Mouse (Mus musculus) midbrain, embryonic 10.5 days (tissue): ENCODE measurements at regions not wholly inside any gene's neighbourhood (a gene's known extent, or its start where the extent isn't known, plus 50 kb on each side); places are given as distances from the start of the nearest gene placed in this dataset.

Source experiments
- DNase-seq: peaks from one replicate; pipeline ENCODE4 v3.0.0-alpha.2; 2017; ENCODE audit warnings: low spot score
- H3K27ac ChIP-seq: fragments of 300-500 bp; sonication (generic); replicated peaks from 2 replicates; pipeline ENCODE4 v1.5.1; 2016; ENCODE audit warnings: mild to moderate bottlenecking
- H3K27me3 ChIP-seq: fragments of 300-500 bp; sonication (generic); 2 replicates; pipeline ENCODE4 v1.6.1; 2016; ENCODE audit warnings: low read depth, mild to moderate bottlenecking; ENCODE audit not compliant: poor library complexity, severe bottlenecking
- H3K36me3 ChIP-seq: fragments of 300-500 bp; sonication (generic); 2 replicates; pipeline ENCODE4 v1.6.1; 2016; ENCODE audit warnings: mild to moderate bottlenecking, moderate library complexity
- H3K4me1 ChIP-seq: fragments of 300-500 bp; sonication (generic); 2 replicates; pipeline ENCODE4 v1.6.1; 2016
- H3K4me3 ChIP-seq: fragments of 300-500 bp; sonication (generic); 2 replicates; pipeline ENCODE4 v1.5.1; 2016; ENCODE audit warnings: mild to moderate bottlenecking, moderate library complexity
- H3K9me3 ChIP-seq: fragments of 300-500 bp; sonication (generic); replicated peaks from 2 replicates; pipeline ENCODE4 v1.6.1; 2016; ENCODE audit warnings: mild to moderate bottlenecking
- WGBS: fragments of 180-500 bp; shearing (Covaris S2); methylation state at CpG from one replicate; pipeline ENCODE4 v1.1.7; 2016; 5-methylcytosine and 5-hydroxymethylcytosine counted together

GRCm38 (mm10) chr17:84129204-84129603 is 58.5 kb downstream of the Zfp36l2 start:
- Histone ChIP-seq H3K4me1 (peaks cover 9% of the 10 kb centered on the region), H3K27me3 (no peaks in the 10 kb centered on the region), H3K27ac (no peak overlapping the region), H3K4me3 (no peak overlapping the region), H3K9me3 (0 out of 2 replicates have a peak, but pooled peaks cover 5% of the 10 kb centered on the region), H3K36me3 (no peaks in the 10 kb centered on the region)
- WGBS = 83% methylated on average over 13 of the region's 13 CpGs
- no peak for DNase-seq

- Histone ChIP-seq H3K27me3 (no peaks in the 10 kb centered on the region), H3K4me3 (no peak overlapping the region), H3K27ac (no peak overlapping the region), H3K4me1 (peaks cover 7% of the 10 kb centered on the region; the same call in 1 of the 2 replicates), H3K9me3 (0 out of 2 replicates have a peak, but pooled peaks cover 5% of the 10 kb centered on the region), H3K36me3 (no peaks in the 10 kb centered on the region)
- DNase-seq = no peak
- 81% methylated on average over 5 of the region's 5 CpGs for WGBS
Measured at GRCm38 (mm10) chr17:84128262-84128661, 59.5 kb downstream of the Zfp36l2 start.

DNA sequence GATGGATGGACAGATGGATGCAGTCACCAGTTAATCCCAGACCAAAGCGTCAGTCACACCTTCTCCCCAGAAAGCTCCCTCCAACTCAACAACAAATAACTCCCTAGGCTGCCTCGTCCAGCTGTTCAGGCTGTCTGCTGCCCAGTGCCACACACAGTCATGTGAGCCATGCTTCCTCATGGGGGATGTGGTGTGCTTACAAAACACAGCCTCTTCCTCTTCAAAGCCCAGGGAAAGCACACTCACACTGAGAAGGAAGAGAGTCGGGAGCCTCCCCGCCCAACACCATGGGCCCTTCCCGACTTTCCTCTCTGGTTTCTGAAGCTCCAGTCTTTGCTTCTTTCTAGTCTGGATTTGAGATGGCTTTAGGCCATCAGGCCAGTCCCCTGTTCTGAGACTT is 61.6 kb downstream of the Zfp36l2 start:
- no peak for DNase-seq
- 0 out of 2 replicates have a peak overlapping the region, but pooled peaks have one; percentile 13 for H3K27ac ChIP-seq
- H3K4me3 ChIP-seq = no peak overlapping the region
- H3K4me1 ChIP-seq = peaks cover 7% of the 10 kb centered on the region; the same call in 1 of the 2 replicates
- H3K9me3 ChIP-seq = 0 out of 2 replicates have a peak, but pooled peaks cover 5% of the 10 kb centered on the region
- H3K36me3 ChIP-seq = no peaks in the 10 kb centered on the region
- WGBS = 74% methylated on average over 5 of the region's 5 CpGs
- no peaks in the 10 kb centered on the region for H3K27me3 ChIP-seq

DNA sequence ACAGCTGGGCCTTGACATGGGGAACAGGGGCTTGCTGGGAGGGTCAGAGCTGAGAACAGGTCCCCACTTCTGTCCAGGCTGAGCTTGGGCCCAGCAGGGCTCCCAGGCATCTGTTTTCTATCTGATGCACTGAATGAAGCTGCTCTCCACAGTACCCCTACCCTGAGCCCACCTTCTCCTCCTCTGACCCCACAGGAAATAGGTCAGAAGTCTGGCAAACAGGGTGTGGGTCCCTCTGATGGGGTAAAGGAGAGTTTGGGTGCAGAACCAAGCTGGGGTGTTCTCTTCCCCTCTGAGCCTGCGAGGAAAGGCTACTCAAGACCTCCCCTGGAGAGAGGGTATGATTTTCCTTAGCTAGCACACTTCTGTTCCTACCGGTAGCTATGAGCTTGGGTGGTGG is 64.6 kb downstream of the Zfp36l2 start:
- Histone ChIP-seq H3K4me3 (no peak overlapping the region), H3K27me3 (no peaks in the 10 kb centered on the region), H3K4me1 (peaks cover 25% of the 10 kb centered on the region), H3K27ac (peak overlapping the region; percentile 35; the same call in 1 of the 2 replicates), H3K9me3 (0 out of 2 replicates have a peak, but pooled peaks cover 5% of the 10 kb centered on the region), H3K36me3 (no peaks in the 10 kb centered on the region)
- no peak for DNase-seq
- 83% methylated on average over 2 of the region's 2 CpGs for WGBS

- WGBS = 83% methylated on average over 6 of the region's 6 CpGs
- no peaks in the 10 kb centered on the region for H3K27me3 ChIP-seq
- H3K36me3 ChIP-seq = no peaks in the 10 kb centered on the region
- H3K9me3 ChIP-seq = 0 out of 2 replicates have a peak, but pooled peaks cover 5% of the 10 kb centered on the region
- DNase-seq = no peak
- peak overlapping the region; percentile 35; the same call in 1 of the 2 replicates for H3K27ac ChIP-seq
- no peak overlapping the region for H3K4me3 ChIP-seq
- H3K4me1 ChIP-seq = peaks cover 30% of the 10 kb centered on the region
Measured at GRCm38 (mm10) chr17:84122486-84123131, 65.1 kb downstream of the Zfp36l2 start.

DNA sequence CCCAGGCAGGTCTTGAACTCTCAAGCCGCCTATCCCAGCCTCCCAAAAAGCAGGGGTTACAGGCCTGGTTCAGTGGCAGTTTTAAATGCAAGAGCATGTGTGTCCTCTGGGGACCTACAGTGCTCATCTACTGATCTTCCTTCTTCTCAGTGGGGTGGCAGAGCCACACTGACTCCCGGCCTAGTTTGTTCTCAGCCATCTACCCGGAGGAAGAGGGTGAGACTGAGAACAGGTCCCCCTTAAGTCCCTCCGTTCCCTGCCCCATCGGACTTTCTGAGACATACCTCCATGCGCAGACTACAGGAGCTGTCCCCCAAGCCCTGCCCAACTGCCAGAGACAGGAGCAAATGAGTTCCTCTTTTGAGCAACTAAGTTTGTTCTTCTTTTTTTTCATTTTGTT is 66.5 kb downstream of the Zfp36l2 start:
- no peak for DNase-seq
- H3K27me3 ChIP-seq = no peaks in the 10 kb centered on the region

DNA sequence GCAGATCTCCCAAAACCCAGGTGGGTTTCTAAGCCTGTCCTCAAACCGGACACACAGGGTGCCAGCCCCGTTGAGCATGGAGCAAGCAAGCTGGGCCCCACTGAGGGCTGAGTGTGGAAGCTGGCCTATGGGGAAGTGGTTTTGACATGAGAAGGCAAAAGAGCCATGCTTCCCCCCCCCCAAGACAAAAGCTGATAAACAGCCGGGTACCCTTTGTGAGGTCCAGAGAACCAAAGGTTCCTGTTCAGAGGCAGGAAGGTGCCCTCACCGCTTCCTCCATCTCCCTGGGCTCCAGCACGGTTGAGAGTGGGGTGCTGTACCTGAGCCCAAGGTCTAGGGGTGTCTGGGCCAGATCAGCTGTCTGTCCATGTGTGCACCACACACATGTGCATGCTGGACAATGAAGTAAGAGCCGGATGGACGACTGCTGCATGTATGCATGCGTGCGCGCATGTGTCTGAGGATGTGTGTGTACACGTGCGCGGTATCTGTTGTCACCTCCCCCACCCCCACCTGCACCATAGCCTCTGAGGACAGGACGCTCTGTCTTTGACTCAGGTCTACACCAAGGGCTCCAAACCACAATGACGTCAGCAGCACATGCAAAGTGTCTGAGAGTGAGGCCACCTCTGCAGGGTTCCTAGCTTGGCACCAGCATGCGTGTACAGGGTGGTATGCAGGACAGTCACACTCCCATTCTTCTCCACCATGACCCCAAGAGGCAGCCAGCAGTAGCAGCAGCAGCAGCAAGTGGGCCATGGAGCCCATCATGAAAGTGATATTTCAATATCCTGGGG is 68.3 kb downstream of the Zfp36l2 start:
- Histone ChIP-seq H3K4me1 (peaks cover 28% of the 10 kb centered on the region), H3K4me3 (no peak overlapping the region), H3K9me3 (no peaks in the 10 kb centered on the region), H3K36me3 (no peaks in the 10 kb centered on the region), H3K27me3 (peaks cover 5% of the 10 kb centered on the region; the same call in 1 of the 2 replicates), H3K27ac (0 out of 2 replicates have a peak overlapping the region, but pooled peaks have one; percentile 49)
- 92% methylated on average over 16 of the region's 16 CpGs for WGBS
- no peak for DNase-seq

More for the DNA sequence above, 66.5 kb downstream of the Zfp36l2 start:
- 65% methylated on average over 6 of the region's 6 CpGs for WGBS
- Histone ChIP-seq H3K4me3 (no peak overlapping the region), H3K9me3 (no peaks in the 10 kb centered on the region), H3K36me3 (no peaks in the 10 kb centered on the region), H3K27ac (no peak overlapping the region), H3K4me1 (peaks cover 27% of the 10 kb centered on the region)

DNA sequence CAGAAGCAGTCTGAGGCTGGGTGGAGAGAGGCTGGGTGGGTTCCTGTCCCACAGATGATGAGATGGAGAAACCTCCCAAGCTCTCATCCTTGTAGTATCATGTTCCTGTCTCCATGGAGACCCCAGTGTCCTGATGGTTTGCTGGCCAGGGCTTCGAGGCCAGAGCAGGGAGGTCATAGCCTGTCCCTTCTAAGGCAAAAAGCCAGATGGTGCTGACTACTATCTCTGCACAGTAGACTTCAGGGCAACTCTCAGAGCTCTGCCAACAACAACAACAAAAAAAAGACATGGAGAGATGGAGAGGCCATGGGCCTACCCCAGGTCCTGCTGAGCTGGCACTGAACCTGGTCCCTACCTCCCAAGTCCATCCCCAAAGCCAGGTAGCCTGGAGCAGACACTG is 69.0 kb downstream of the Zfp36l2 start:
- DNase-seq = no peak
- 62% methylated on average over 1 of the region's 1 CpGs for WGBS
- H3K27me3 ChIP-seq = peaks cover 5% of the 10 kb centered on the region; the same call in 1 of the 2 replicates
- no peak overlapping the region for H3K4me3 ChIP-seq
- H3K4me1 ChIP-seq = peaks cover 35% of the 10 kb centered on the region
- peak overlapping the region; percentile 49; the same call in 1 of the 2 replicates for H3K27ac ChIP-seq
- H3K36me3 ChIP-seq = no peaks in the 10 kb centered on the region
- no peaks in the 10 kb centered on the region for H3K9me3 ChIP-seq

DNA sequence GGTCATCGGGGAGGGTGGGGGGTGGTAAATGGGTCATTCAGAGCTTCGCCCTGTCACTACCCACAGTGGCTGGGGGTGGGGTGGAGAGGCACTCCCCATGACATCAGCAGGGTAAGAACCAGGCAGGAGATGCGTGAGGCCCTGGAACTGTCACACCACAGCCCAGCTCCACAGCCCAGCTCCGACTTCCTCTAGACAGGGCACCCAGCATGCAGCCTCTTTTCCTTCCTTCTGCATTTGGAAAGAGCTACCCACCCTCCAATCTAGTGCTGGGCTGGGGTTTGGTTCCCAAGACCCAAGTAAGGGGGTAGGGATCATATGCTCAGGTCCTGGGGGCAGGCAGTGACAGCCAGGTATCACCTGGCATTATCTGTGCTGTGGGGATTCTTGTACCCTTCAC is 69.5 kb downstream of the Zfp36l2 start:
- no peak for DNase-seq
- Histone ChIP-seq H3K9me3 (no peaks in the 10 kb centered on the region), H3K36me3 (no peaks in the 10 kb centered on the region), H3K4me3 (no peak overlapping the region), H3K4me1 (peaks cover 37% of the 10 kb centered on the region), H3K27ac (peak overlapping the region; percentile 49), H3K27me3 (peaks cover 5% of the 10 kb centered on the region; the same call in 1 of the 2 replicates)
- 86% methylated on average over 4 of the region's 4 CpGs for WGBS

- H3K27me3 ChIP-seq = peaks cover 5% of the 10 kb centered on the region; the same call in 1 of the 2 replicates
- WGBS = 91% methylated on average over 1 of the region's 1 CpGs
- H3K4me1 ChIP-seq = peaks cover 40% of the 10 kb centered on the region
- H3K9me3 ChIP-seq = no peaks in the 10 kb centered on the region
- H3K36me3 ChIP-seq = no peaks in the 10 kb centered on the region
- H3K27ac ChIP-seq = peak overlapping the region; percentile 49; the same call in 1 of the 2 replicates
- no peak overlapping the region for H3K4me3 ChIP-seq
- DNase-seq = no peak
Measured at GRCm38 (mm10) chr17:84117756-84118155, 70.0 kb downstream of the Zfp36l2 start.

DNA sequence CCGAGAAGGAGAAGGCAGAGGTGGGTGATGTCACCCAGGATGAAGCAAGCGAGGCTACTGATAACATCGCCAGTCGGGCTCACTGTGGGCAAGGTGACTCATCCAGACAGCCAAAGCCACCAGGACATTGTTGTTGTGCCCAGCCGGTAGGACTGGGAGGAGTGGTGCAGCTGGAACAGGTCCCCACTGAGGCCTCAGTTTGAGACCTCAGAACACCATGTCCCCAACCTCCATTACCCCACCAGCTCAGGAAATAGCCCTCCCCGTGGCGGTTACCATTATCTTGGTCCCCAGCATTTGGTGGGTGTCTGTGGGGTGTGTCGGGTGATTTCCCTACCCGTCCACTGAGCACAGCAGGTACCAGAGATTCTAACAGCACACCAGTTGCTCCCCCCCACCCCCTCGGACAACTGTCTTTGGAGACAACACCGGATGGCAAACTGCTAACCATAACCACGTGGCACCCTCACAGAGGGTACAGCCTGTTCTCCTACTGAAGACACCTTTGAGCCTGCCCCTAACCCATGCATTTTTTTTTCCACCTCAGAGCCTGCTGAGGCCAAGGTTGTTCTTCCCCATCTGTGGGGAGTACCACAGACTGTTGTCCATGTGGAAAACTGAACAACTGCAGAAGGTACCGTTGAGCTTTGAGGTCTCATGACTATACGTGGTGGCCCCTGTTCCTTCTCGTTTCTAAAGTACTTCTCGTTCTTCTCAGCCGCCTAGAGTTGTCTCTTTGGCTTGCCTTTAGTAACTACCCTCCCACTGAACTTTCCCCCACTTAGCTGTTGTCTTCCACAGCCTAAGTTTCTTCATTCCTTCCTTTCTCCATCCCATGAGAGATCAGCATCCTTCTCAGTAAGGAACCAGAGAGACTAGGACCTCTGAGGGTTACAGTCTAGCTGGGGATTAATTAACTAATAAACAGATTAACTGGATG is 71.1 kb downstream of the Zfp36l2 start:
- peaks cover 50% of the 10 kb centered on the region for H3K4me1 ChIP-seq
- H3K36me3 ChIP-seq = no peaks in the 10 kb centered on the region
- H3K9me3 ChIP-seq = no peaks in the 10 kb centered on the region
- H3K27ac ChIP-seq = no peak overlapping the region
- WGBS = 92% methylated on average over 17 of the region's 17 CpGs
- H3K4me3 ChIP-seq = no peak overlapping the region
- peaks cover 5% of the 10 kb centered on the region; the same call in 1 of the 2 replicates for H3K27me3 ChIP-seq
- DNase-seq = no peak

GRCm38 (mm10) chr17:84115957-84116339 is 71.8 kb downstream of the Zfp36l2 start:
- Histone ChIP-seq H3K4me1 (peaks cover 50% of the 10 kb centered on the region), H3K4me3 (no peak overlapping the region), H3K36me3 (no peaks in the 10 kb centered on the region), H3K27ac (no peak overlapping the region), H3K9me3 (no peaks in the 10 kb centered on the region), H3K27me3 (peaks cover 5% of the 10 kb centered on the region; the same call in 1 of the 2 replicates)
- no peak for DNase-seq
- 85% methylated on average over 3 of the region's 3 CpGs for WGBS
